Mouse (Mus musculus): Measurements from ENCODE around the gene Cpa4.

DNA sequence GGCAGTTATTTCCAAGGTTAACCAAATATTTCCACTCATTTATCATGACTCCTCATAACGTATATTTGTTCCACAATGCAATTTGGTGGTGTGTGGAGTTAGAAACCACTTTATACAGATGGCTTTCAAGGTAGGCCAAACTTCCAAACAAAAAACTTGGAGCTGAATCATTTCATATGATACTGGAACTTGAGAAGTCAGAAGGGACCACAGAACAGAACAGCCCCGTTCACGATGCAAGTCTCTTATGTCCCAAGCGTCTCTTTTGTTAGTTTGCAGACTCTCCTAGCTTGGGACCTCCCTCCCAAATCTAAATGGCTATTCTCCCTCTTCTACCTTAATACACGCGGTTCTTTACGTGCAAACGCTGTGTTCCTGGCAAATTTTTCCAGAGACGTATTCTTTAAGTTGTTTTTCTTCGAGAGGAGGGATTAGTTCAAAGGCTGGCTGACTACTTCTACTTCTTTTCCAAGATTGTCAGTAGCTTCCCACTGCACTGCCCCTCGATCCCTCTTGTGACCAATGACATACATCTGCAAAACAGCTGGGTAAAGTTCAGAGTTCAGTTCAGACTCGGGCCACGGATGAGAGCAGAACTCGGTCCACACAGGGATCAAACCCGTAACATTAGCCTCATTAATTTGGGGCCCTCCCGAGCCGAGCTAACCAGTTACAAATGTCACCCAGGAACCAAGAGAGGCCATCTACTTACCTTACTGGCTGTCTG lies 8.5 kb downstream of the Cpa4 start:
- TF ChIP-seq CTCF (IDR thresholded peaks at IDR 0.05; ENCODE audit: control insufficient read depth, insufficient read depth, insufficient read length) (no peak), MAX (IDR thresholded peaks at IDR 0.05) (no peak), MYOD1 (IDR thresholded peaks at IDR 0.05; ENCODE audit: control insufficient read depth, insufficient read length, low read depth) (no peak), MYOG (IDR thresholded peaks at IDR 0.05; ENCODE audit: control insufficient read depth, extremely low read depth, insufficient read length) (no peak), USF1 (IDR thresholded peaks at IDR 0.05; ENCODE audit: low read depth) (no peak), CEBPB (IDR thresholded peaks at IDR 0.05; ENCODE audit: low read depth) (no peak)
